8 mouse cellular contexts compared by ENCODE assay signal in the genomic region with DNA sequence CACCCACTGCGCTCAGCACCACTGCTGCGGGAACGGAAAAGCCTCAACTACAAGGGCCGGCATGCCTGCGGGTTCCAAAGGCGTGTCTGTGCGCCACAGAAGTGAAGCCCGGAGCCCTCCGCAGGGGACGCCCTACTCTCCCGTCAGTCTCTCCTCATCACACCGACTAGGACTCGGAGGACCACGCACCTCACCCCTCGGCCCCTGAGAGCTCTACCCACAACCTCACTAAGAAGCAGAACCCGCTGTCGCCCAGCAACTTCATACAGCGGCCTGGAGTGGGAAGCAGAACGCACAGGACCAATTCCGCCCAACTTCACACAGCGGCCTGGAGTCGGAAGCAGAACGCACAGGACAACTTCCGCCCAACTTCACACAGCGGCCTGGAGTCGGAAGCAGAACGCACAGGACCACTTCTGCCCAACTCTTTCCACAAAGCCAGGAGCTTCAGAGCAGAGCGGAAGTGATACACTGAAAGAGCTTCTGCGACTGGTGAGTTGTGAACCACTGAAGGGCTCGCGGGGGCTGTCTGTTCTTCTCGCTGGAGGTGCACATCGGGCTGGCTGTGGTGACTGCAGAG. TPM values are rescaled to one million over a fixed set of nuclear protein-coding genes. Genes with fewer than 3 reads are reported as not detected.
DNase-seq lines count a peak whose midpoint lies in the region; ATAC-seq lines count a peak whose summit lies in the region.

TSS of gene Nif3l1 (plus strand) at position 9 of the 580 bp plus-strand sequence.
TSS of gene Ppil3 (minus strand) at position 344 of the 580 bp plus-strand sequence.

- peak within 1 kb of the TSS; percentile 92 for H3K27ac ChIP-seq in heart, embryonic 10.5 days
- H3K27ac ChIP-seq in kidney, embryonic 15.5 days: peak within 1 kb of the TSS; percentile 94

- DNase-seq in B cell, adult 2 months: peak; percentile 81 to 82
- peak; percentile 99 for DNase-seq in brain, adult 2 months (ENCODE audit: low read depth, low spot score)
- DNase-seq in heart, embryonic 10.5 days (ENCODE audit: low spot score): peak; percentile 96
- peak; percentile 82 for DNase-seq in liver
- DNase-seq in spleen, postnatal 4 days (ENCODE audit: low spot score in 2 of 2): peak; percentile 75 to 86

- peak within 1 kb of the TSS; percentile 72 for H3K9ac ChIP-seq in kidney, embryonic 15.5 days

- peak within 1 kb of the TSS; percentile 75 for H3K4me3 ChIP-seq in heart, embryonic 10.5 days
- peak within 1 kb of the TSS; percentile 62 for H3K4me3 ChIP-seq in kidney, embryonic 15.5 days (replicated peaks)

- H3K4me2 ChIP-seq in kidney, embryonic 15.5 days: peak within 1 kb of the TSS; percentile 75

- no peaks in the 10 kb centered on the region for H3K9me3 ChIP-seq in heart, embryonic 10.5 days
- no peaks in the 10 kb centered on the region for H3K9me3 ChIP-seq in kidney, embryonic 15.5 days (replicated peaks)

- peaks cover 18% of the 10 kb centered on the region for H3K4me1 ChIP-seq in heart, embryonic 10.5 days
- H3K4me1 ChIP-seq in kidney, embryonic 15.5 days: peaks cover 26% of the 10 kb centered on the region

- 1% methylated on average over 33 of the region's 33 CpGs for WGBS in heart, embryonic 10.5 days
- WGBS in kidney, embryonic 15.5 days: 0% methylated on average over 33 of the region's 33 CpGs

- peak; percentile 85 for ATAC-seq in erythroblast, adult 5-6 weeks (replicated peaks; ENCODE audit: low FRiP score, poor library complexity, severe bottlenecking)
- peak; percentile 97 for ATAC-seq in kidney, embryonic 15.5 days (replicated peaks; ENCODE audit: low FRiP score)
- peak; percentile 96 for ATAC-seq in monocyte, adult 5-6 weeks (replicated peaks; ENCODE audit: insufficient number of reproducible peaks, low FRiP score, low TSS enrichment, poor library complexity, severe bottlenecking)

- H3K36me3 ChIP-seq in heart, embryonic 10.5 days: peaks cover 43% of the 10 kb centered on the region
- peaks cover 46% of the 10 kb centered on the region for H3K36me3 ChIP-seq in kidney, embryonic 15.5 days

- no peaks in the 10 kb centered on the region for H3K27me3 ChIP-seq in heart, embryonic 10.5 days (ENCODE audit: insufficient read depth, poor library complexity, severe bottlenecking)
- no peaks in the 10 kb centered on the region for H3K27me3 ChIP-seq in kidney, embryonic 15.5 days

RNA-seq across cellular contexts. Expression of gene Nif3l1, which starts in this region (rescaled TPM):
- total RNA-seq in erythroblast, adult 5-6 weeks (2015; ENCODE audit: low replicate concordance): 0.77 and 13.4 TPM in 2 replicates
- total RNA-seq in erythroblast, adult 5-6 weeks (2017; ENCODE audit: low replicate concordance): 5.0 and 8.9 TPM in 2 replicates
- polyA plus RNA-seq in heart, embryonic 10.5 days (2016; fragmentation: Nextera tagmentation; extraction: Ambion mirVana): 35.7 and 48.5 TPM in 2 replicates
- 44.7 and 46.7 TPM in 2 replicates for polyA plus RNA-seq in kidney, embryonic 15.5 days (2015; fragmentation: Nextera tagmentation; extraction: Ambion mirVana)
- 11.5 to 22.8 TPM (median 18.0 TPM) in 3 replicates for total RNA-seq in monocyte, adult 5-6 weeks (2017)

RNA-seq across cellular contexts. Expression of gene Ppil3, which starts in this region (rescaled TPM):
- total RNA-seq in erythroblast, adult 5-6 weeks (2015; ENCODE audit: low replicate concordance): 15.6 and 18.4 TPM in 2 replicates
- 7.2 and 13.4 TPM in 2 replicates for total RNA-seq in erythroblast, adult 5-6 weeks (2017; ENCODE audit: low replicate concordance)
- 43.0 and 47.7 TPM in 2 replicates for polyA plus RNA-seq in heart, embryonic 10.5 days (2016; fragmentation: Nextera tagmentation; extraction: Ambion mirVana)
- 52.0 and 58.5 TPM in 2 replicates for polyA plus RNA-seq in kidney, embryonic 15.5 days (2015; fragmentation: Nextera tagmentation; extraction: Ambion mirVana)
- total RNA-seq in monocyte, adult 5-6 weeks (2017): 59.5 to 80.1 TPM (median 68.3 TPM) in 3 replicates

Comparison
In these comparisons a context has a peak if more than half of its experiments do, and no peak if none do; other contexts are left out.
1. Peak in every context shown above with its lines: DNase-seq, ATAC-seq, H3K4me3 ChIP-seq and H3K27ac ChIP-seq.